Mouse (Mus musculus) forebrain, embryonic 10.5 days (tissue): Measurements from ENCODE around the gene Ksr2. TPM values are rescaled to one million over a fixed set of nuclear protein-coding genes. Genes with fewer than 3 reads are reported as not detected.

ENCODE experiments used
- DNase-seq: peaks from one replicate; pipeline ENCODE4 v3.0.0-alpha.2; 2017; ENCODE audit warnings: low spot score; ENCODE audit errors: extremely low spot score
- H3K27ac ChIP-seq: fragments of 300-500 bp; sonication (generic); 2 replicates; pipeline ENCODE4 v1.5.1; 2016; ENCODE audit warnings: mild to moderate bottlenecking
- H3K27me3 ChIP-seq: fragments of 300-500 bp; sonication (generic); 2 replicates; pipeline ENCODE4 v1.6.1; 2016; ENCODE audit warnings: mild to moderate bottlenecking; ENCODE audit not compliant: poor library complexity, severe bottlenecking
- H3K36me3 ChIP-seq: fragments of 300-500 bp; sonication (generic); replicated peaks from 2 replicates; pipeline ENCODE4 v1.6.1; 2016; ENCODE audit warnings: mild to moderate bottlenecking, moderate library complexity
- H3K4me1 ChIP-seq: fragments of 300-500 bp; sonication (generic); 2 replicates; pipeline ENCODE4 v1.6.1; 2016
- H3K4me3 ChIP-seq: fragments of 300-500 bp; sonication (generic); 2 replicates; pipeline ENCODE4 v1.5.1; 2016; ENCODE audit warnings: mild to moderate bottlenecking, moderate library complexity
- H3K9me3 ChIP-seq: fragments of 300-500 bp; sonication (generic); 2 replicates; pipeline ENCODE4 v1.6.1; 2016; ENCODE audit warnings: mild to moderate bottlenecking, moderate library complexity
- WGBS: fragments of 180-500 bp; shearing (Covaris S2); methylation state at CpG from one replicate; pipeline ENCODE4 v1.1.7; 2016; 5-methylcytosine and 5-hydroxymethylcytosine counted together
- polyA plus RNA-seq: library from polyadenylated mRNA; unstranded; fragments of >200 nt; fragmentation: Nextera tagmentation; extraction: Ambion mirVana; gene quantifications from 2 replicates; pipeline ENCODE4 v1.2.1, GENCODE M21; 2016

Ksr2 gene
- polyA plus RNA-seq, 1 experiment from 2014 or later: 0.40 TPM

- H3K27ac ChIP-seq: no peak overlapping the region
- H3K27me3 ChIP-seq: no peaks in the 10 kb centered on the region
- H3K4me1 ChIP-seq: no peaks in the 10 kb centered on the region; the same call in 1 of the 2 replicates
- H3K9me3 ChIP-seq: no peaks in the 10 kb centered on the region
- 91% methylated on average over 14 of the region's 14 CpGs for WGBS
- no peaks in the 10 kb centered on the region for H3K36me3 ChIP-seq
- no peak overlapping the region for H3K4me3 ChIP-seq
- no peak for DNase-seq
Observed at GRCm38 (mm10) chr5:117791875-117792274, 378.1 kb downstream of the Ksr2 start.

- H3K4me1 ChIP-seq: peaks cover 5% of the 10 kb centered on the region
- no peak overlapping the region for H3K4me3 ChIP-seq
- no peaks in the 10 kb centered on the region for H3K36me3 ChIP-seq
- no peaks in the 10 kb centered on the region for H3K27me3 ChIP-seq
- no peaks in the 10 kb centered on the region for H3K9me3 ChIP-seq
- DNase-seq: no peak
- 84% methylated on average over 9 of the region's 9 CpGs for WGBS
- H3K27ac ChIP-seq: 0 out of 2 replicates have a peak overlapping the region, but pooled peaks have one; percentile 20
Observed at GRCm38 (mm10) chr5:117800849-117801248, 387.0 kb downstream of the Ksr2 start.

- peaks cover 5% of the 10 kb centered on the region for H3K4me1 ChIP-seq
Observed at GRCm38 (mm10) chr5:117802071-117802521, 388.3 kb downstream of the Ksr2 start.

GRCm38 (mm10) chr5:117803551-117803950, 389.8 kb downstream of the Ksr2 start:
- 78% methylated on average over 7 of the region's 7 CpGs for WGBS
- H3K27ac ChIP-seq: no peak overlapping the region

More at GRCm38 (mm10) chr5:117802071-117802521, 388.3 kb downstream of the Ksr2 start:
- WGBS: 87% methylated on average over 11 of the region's 11 CpGs
- H3K36me3 ChIP-seq: no peaks in the 10 kb centered on the region
- H3K27me3 ChIP-seq: no peaks in the 10 kb centered on the region
- H3K27ac ChIP-seq: no peak overlapping the region
- DNase-seq: no peak
- H3K4me3 ChIP-seq: no peak overlapping the region
- H3K9me3 ChIP-seq: no peaks in the 10 kb centered on the region

GRCm38 (mm10) chr5:117810930-117811329, 397.1 kb downstream of the Ksr2 start:
- no peak for DNase-seq
- WGBS: 91% methylated on average over 7 of the region's 7 CpGs

More at GRCm38 (mm10) chr5:117803551-117803950, 389.8 kb downstream of the Ksr2 start:
- H3K36me3 ChIP-seq: no peaks in the 10 kb centered on the region
- no peaks in the 10 kb centered on the region for H3K9me3 ChIP-seq
- H3K27me3 ChIP-seq: no peaks in the 10 kb centered on the region
- no peak overlapping the region for H3K4me3 ChIP-seq
- H3K4me1 ChIP-seq: peaks cover 5% of the 10 kb centered on the region
- DNase-seq: no peak

GRCm38 (mm10) chr5:117818800-117819199, 405.0 kb downstream of the Ksr2 start:
- H3K27ac ChIP-seq: no peak overlapping the region
- no peaks in the 10 kb centered on the region for H3K36me3 ChIP-seq
- H3K4me3 ChIP-seq: no peak overlapping the region
- H3K9me3 ChIP-seq: no peaks in the 10 kb centered on the region
- no peaks in the 10 kb centered on the region for H3K27me3 ChIP-seq
- H3K4me1 ChIP-seq: 0 out of 2 replicates have a peak, but pooled peaks cover 4% of the 10 kb centered on the region
- DNase-seq: no peak
- 85% methylated on average over 6 of the region's 6 CpGs for WGBS

More at GRCm38 (mm10) chr5:117810930-117811329, 397.1 kb downstream of the Ksr2 start:
- no peak overlapping the region for H3K27ac ChIP-seq
- no peaks in the 10 kb centered on the region for H3K27me3 ChIP-seq
- H3K4me3 ChIP-seq: no peak overlapping the region
- no peaks in the 10 kb centered on the region for H3K9me3 ChIP-seq
- no peaks in the 10 kb centered on the region for H3K36me3 ChIP-seq
- H3K4me1 ChIP-seq: 0 out of 2 replicates have a peak, but pooled peaks cover 4% of the 10 kb centered on the region

GRCm38 (mm10) chr5:117820445-117820844, 406.6 kb downstream of the Ksr2 start:
- H3K9me3 ChIP-seq: no peaks in the 10 kb centered on the region
- no peak for DNase-seq
- H3K27me3 ChIP-seq: no peaks in the 10 kb centered on the region
- 77% methylated on average over 7 of the region's 7 CpGs for WGBS
- H3K4me1 ChIP-seq: 0 out of 2 replicates have a peak, but pooled peaks cover 10% of the 10 kb centered on the region
- H3K27ac ChIP-seq: no peak overlapping the region
- no peak overlapping the region for H3K4me3 ChIP-seq
- H3K36me3 ChIP-seq: no peaks in the 10 kb centered on the region

- WGBS: 95% methylated on average over 9 of the region's 9 CpGs
Observed at GRCm38 (mm10) chr5:117823811-117824210, 410.0 kb downstream of the Ksr2 start.

GRCm38 (mm10) chr5:117824486-117824885, 410.7 kb downstream of the Ksr2 start:
- no peak for DNase-seq
- no peak overlapping the region for H3K27ac ChIP-seq
- no peaks in the 10 kb centered on the region for H3K27me3 ChIP-seq
- no peak overlapping the region for H3K4me3 ChIP-seq
- 80% methylated on average over 5 of the region's 5 CpGs for WGBS
- 0 out of 2 replicates have a peak, but pooled peaks cover 7% of the 10 kb centered on the region for H3K4me1 ChIP-seq
- no peaks in the 10 kb centered on the region for H3K9me3 ChIP-seq
- H3K36me3 ChIP-seq: no peaks in the 10 kb centered on the region

More at GRCm38 (mm10) chr5:117823811-117824210, 410.0 kb downstream of the Ksr2 start:
- no peak for DNase-seq
- H3K27me3 ChIP-seq: no peaks in the 10 kb centered on the region
- H3K4me3 ChIP-seq: no peak overlapping the region
- H3K9me3 ChIP-seq: no peaks in the 10 kb centered on the region
- H3K36me3 ChIP-seq: no peaks in the 10 kb centered on the region
- H3K27ac ChIP-seq: no peak overlapping the region
- 0 out of 2 replicates have a peak, but pooled peaks cover 7% of the 10 kb centered on the region for H3K4me1 ChIP-seq

Other genes starting within 250 kb of the Ksr2 start
- 966 and 1,001 TPM in 2 replicates for gene Pebp1, start 126.4 kb upstream of the Ksr2 start, polyA plus RNA-seq
- 3.4 and 4.3 TPM in 2 replicates for gene Vsig10, start 94.9 kb upstream of the Ksr2 start, polyA plus RNA-seq
- gene Wsb2, start 56.7 kb upstream of the Ksr2 start, polyA plus RNA-seq: 45.4 and 46.7 TPM in 2 replicates
- 155 TPM in 2 replicates for gene Rfc5, start 25.0 kb upstream of the Ksr2 start, polyA plus RNA-seq